Mouse (Mus musculus) hindbrain, postnatal 0 days (tissue): Measurements from ENCODE around the gene Mt3. TPM values are rescaled to one million over a fixed set of nuclear protein-coding genes. Genes with fewer than 3 reads are reported as not detected.
A peak's percentile ranks its signal among the peaks of the same experiment; 100 is the strongest.

Source experiments
- ATAC-seq: fragments of 200-750 bp; cut with Nextera tagmentation; 2 replicates; pipeline ENCODE4 v1.8.0; 2017; ENCODE audit warnings: mild to moderate bottlenecking, moderate TSS enrichment, moderate library complexity
- DNase-seq: peaks from one replicate; pipeline ENCODE4 v3.0.0-alpha.2; 2015; ENCODE audit warnings: low spot score
- H3K27ac ChIP-seq: fragments of 300-500 bp; sonication (generic); 2 replicates; pipeline ENCODE4 v1.5.1; 2014; ENCODE audit warnings: mild to moderate bottlenecking
- H3K27me3 ChIP-seq: fragments of 300-500 bp; sonication (generic); 2 replicates; pipeline ENCODE4 v1.6.1; 2014; ENCODE audit warnings: low read length, mixed read lengths; ENCODE audit not compliant: insufficient read depth
- H3K36me3 ChIP-seq: fragments of 300-500 bp; sonication (generic); 2 replicates; pipeline ENCODE4 v1.6.1; 2014; ENCODE audit warnings: low read length, mixed read lengths; ENCODE audit not compliant: insufficient read depth
- H3K4me1 ChIP-seq: fragments of 300-500 bp; sonication (generic); 2 replicates; pipeline ENCODE4 v1.6.1; 2014; ENCODE audit warnings: antibody characterized with exemption, low read length, mixed read lengths; ENCODE audit not compliant: insufficient read depth
- H3K4me2 ChIP-seq: fragments of 300-500 bp; sonication (generic); 2 replicates; pipeline ENCODE4 v1.6.1; 2014; ENCODE audit warnings: low read depth, mild to moderate bottlenecking, low read length, moderate library complexity, mixed read lengths
- H3K4me3 ChIP-seq: fragments of 300-500 bp; sonication (generic); 2 replicates; pipeline ENCODE4 v1.5.1; 2014; ENCODE audit warnings: low read length
- H3K9ac ChIP-seq: fragments of 300-500 bp; sonication (generic); replicated peaks from 2 replicates; pipeline ENCODE4 v1.6.1; 2014; ENCODE audit warnings: mild to moderate bottlenecking, low read length, moderate library complexity, mixed read lengths
- H3K9me3 ChIP-seq: fragments of 300-500 bp; sonication (generic); 2 replicates; pipeline ENCODE4 v1.6.1; 2016; ENCODE audit warnings: low read length, mixed read lengths
- CTCF ChIP-seq: IDR thresholded peaks from 2 replicates; pipeline ENCODE4 v1.5.1; 2016; ENCODE audit warnings: antibody characterized with exemption, control low read depth, low read depth
- WGBS: fragments of 180-500 bp; shearing (Covaris S2); extraction: QIAGEN DNeasy Blood & Tissue Kit; methylation state at CpG from one replicate; pipeline ENCODE4 v1.1.7; 2014; 5-methylcytosine and 5-hydroxymethylcytosine counted together
- polyA plus RNA-seq: library from polyadenylated mRNA; unstranded; fragments of >200 nt; fragmentation: Nextera tagmentation; extraction: Ambion mirVana; gene quantifications from 2 replicates; pipeline ENCODE4 v1.2.1, GENCODE M21; 2015
- total RNA-seq: library from RNA; depleted of rRNA; stranded (reverse); fragments of >200 nt; gene quantifications from 2 replicates; pipeline ENCODE4 v1.2.3, GENCODE M21; 2014; rRNA removed

Gene Mt3
- total RNA-seq (631 and 889 TPM in 2 replicates), polyA plus RNA-seq (445 and 458 TPM in 2 replicates)

DNA sequence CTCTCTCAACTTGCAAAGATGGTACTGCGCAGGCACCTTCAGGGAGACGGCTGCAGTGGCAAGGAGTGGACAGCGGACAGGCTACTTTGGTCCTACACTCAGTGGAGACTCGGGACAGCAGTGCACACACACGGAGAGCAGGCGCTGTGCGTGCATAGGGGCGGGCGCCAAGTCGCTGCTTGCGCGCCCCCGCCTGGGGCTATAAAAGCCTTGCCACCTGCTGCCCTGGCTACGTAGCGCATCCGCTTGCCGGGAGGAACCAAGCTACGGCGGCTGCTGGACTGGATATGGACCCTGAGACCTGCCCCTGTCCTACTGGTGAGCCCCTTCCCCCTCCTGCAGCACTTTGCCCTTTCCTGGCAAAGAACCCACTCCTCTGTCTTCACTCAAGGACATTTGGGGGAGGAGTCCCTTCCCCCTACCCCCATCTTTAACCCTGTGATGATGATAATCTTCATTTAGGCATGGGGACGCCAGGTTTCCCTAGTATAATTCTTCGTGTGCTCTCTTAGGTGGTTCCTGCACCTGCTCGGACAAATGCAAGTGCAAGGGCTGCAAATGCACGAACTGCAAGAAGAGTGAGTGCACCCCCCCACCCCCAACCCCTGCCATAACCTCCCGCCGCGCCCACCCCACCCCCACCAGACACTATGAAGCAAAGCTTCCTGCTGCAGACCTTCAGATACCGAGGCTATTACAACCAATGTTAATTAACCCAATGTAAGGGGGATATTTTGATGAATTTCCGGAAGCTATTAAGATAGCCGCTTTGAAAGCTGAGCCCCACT is at the start of gene Mt3:
Mt3 (plus strand) TSS at position 95 of the 788 bp plus-strand sequence.
- 3% methylated on average over 29 of the region's 29 CpGs for WGBS
- Histone ChIP-seq H3K9ac (peak within 1 kb of the TSS; percentile 61), H3K27me3 (no peaks in the 10 kb centered on the region), H3K4me1 (peaks cover 11% of the 10 kb centered on the region), H3K9me3 (no peaks in the 10 kb centered on the region), H3K27ac (peak within 1 kb of the TSS; percentile 83), H3K4me3 (peak within 1 kb of the TSS; percentile 54), H3K4me2 (peak within 1 kb of the TSS; percentile 74), H3K36me3 (no peaks in the 10 kb centered on the region)
- peak; percentile 86 for ATAC-seq
- DNase-seq: peak; percentile 92
- TF ChIP-seq CTCF: peak; percentile 58

DNA sequence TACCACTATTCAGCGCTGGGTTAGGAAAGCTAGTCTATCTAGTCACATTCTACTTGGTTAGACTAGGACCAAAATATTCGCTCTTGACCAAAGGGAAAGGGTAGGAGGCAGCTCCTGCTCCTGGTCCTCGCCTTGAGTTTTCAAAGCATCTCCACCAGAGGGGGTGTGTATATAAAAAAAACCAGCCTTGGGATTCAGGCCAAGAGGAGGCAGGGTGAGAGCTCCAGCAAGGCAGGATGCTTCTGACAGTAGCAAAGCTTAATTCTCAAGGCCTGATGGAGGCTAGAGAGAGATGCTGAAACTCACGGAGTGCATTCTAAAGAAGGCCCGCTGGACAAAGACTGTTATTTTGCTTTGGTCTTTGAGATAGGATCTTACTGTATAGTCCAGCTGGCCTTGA is 48.3 kb upstream of the Mt3 start:
- no peak overlapping the region for H3K27ac ChIP-seq
- no peak for ATAC-seq
- H3K9ac ChIP-seq: no peak overlapping the region
- no peaks in the 10 kb centered on the region for H3K36me3 ChIP-seq
- H3K4me1 ChIP-seq: no peaks in the 10 kb centered on the region
- WGBS: 47% methylated on average over 5 of the region's 5 CpGs
- no peaks in the 10 kb centered on the region for H3K9me3 ChIP-seq
- H3K4me2 ChIP-seq: no peak overlapping the region
- no peak overlapping the region for H3K4me3 ChIP-seq
- no peaks in the 10 kb centered on the region for H3K27me3 ChIP-seq
- DNase-seq: peak; percentile 55
- peak; percentile 38 for TF ChIP-seq CTCF

DNA sequence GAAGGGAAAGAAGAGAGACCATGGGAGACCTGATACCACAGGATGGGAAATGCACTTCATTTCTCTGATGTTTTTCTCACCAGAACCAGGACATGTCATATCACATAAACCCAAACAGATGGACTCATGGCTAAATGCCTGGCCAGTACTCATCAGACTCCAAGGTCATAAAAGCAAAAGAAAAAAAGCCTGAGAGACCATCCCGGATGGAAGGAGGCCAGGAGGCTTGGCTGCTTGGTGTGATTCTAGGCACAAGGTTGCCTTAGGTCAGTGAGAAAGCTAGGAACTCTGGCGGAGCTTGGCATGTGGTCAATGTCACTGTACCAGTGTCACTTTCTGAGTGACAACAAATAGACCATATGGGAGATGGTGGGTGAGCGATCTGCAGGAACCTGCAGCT is 44.5 kb upstream of the Mt3 start:
- H3K9me3 ChIP-seq: no peaks in the 10 kb centered on the region
- no peak overlapping the region for H3K4me3 ChIP-seq
- ATAC-seq: no peak
- no peaks in the 10 kb centered on the region for H3K36me3 ChIP-seq
- H3K4me1 ChIP-seq: no peaks in the 10 kb centered on the region
- 69% methylated on average over 3 of the region's 3 CpGs for WGBS
- H3K9ac ChIP-seq: no peak overlapping the region
- no peaks in the 10 kb centered on the region for H3K27me3 ChIP-seq
- DNase-seq: no peak
- TF ChIP-seq CTCF: no peak
- H3K4me2 ChIP-seq: no peak overlapping the region
- H3K27ac ChIP-seq: no peak overlapping the region

DNA sequence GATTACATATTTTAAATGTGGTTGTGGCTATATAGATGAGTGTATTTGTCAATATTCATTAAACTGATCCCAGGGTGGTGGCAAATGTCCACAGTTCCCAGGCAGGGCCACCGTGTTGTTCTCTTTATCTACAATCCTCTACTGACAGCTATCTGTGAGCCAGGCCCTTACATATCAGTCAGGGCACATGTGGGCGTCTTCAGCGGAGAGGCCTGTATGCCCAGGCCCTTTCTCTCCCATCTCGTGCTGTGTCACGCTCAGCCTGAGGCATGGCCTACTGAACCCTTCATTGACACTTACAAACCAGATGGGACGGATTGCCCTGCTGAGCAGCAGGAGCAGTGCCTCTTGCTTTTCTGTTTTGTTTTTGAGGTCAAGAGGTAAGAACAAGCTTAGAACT is 43.0 kb upstream of the Mt3 start:
- no peaks in the 10 kb centered on the region for H3K27me3 ChIP-seq
- no peak overlapping the region for H3K4me3 ChIP-seq
- H3K9ac ChIP-seq: no peak overlapping the region
- no peak for DNase-seq
- no peaks in the 10 kb centered on the region for H3K4me1 ChIP-seq
- WGBS: 70% methylated on average over 6 of the region's 6 CpGs
- TF ChIP-seq CTCF: no peak
- no peak for ATAC-seq
- H3K36me3 ChIP-seq: no peaks in the 10 kb centered on the region
- no peak overlapping the region for H3K4me2 ChIP-seq
- no peaks in the 10 kb centered on the region for H3K9me3 ChIP-seq
- no peak overlapping the region for H3K27ac ChIP-seq

DNA sequence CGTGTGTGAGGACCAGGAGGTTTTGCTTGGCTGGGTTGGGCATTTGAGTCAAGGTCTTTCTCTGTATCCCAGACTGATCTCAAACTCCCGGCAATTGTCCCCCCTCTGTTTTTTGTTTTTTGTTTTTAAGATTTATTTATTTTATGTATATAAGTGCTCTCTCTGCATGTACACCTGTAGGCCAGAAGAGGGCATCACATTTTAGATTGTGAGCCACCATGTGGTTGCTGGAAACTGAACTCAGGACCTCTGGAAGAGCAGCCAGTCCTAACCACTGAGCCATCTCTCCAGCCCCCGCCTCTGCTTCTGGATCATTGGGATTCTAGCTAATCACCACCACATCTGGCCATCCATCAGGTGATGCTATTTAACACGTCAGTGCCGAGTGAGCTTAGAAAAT is 42.6 kb upstream of the Mt3 start:
- Histone ChIP-seq H3K4me2 (no peak overlapping the region), H3K4me3 (no peak overlapping the region), H3K27ac (no peak overlapping the region), H3K27me3 (no peaks in the 10 kb centered on the region), H3K4me1 (no peaks in the 10 kb centered on the region), H3K9me3 (no peaks in the 10 kb centered on the region), H3K36me3 (no peaks in the 10 kb centered on the region), H3K9ac (no peak overlapping the region)
- no peak for DNase-seq
- no peak for ATAC-seq
- peak; percentile 20 for TF ChIP-seq CTCF
- WGBS: 70% methylated on average over 5 of the region's 5 CpGs

DNA sequence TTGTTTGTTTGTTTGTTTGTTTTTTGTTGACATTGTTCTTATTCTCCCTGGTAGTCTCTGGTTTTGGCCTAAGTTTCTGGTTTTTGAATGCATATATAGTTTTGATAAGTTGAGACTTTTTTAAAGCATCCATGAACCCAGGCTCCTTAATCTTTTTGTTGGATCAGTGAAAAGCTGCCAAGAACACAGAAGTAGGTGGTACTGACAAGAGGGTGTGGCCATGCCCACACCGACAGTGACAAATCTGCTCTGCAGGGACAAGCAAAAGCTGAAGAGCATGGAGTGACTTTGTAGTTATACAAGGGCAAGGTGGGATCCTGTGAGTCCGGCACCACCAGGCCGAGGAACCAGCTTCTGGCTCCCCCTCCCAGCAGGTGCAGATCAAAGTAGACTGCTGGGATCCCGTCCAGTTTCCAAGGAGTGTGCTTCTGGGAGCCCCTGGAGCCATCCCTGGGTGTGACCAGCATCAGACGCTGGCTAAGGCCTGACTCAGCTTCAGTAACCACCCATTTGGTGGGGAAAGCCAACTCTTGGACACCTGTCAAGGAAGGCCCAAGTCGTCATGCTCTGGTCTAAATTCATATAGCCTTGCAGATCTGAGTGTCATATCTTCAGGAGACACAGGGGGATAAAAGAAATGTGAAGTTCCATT is 41.8 kb upstream of the Mt3 start:
- ATAC-seq (no peak), DNase-seq (no peak)
- Histone ChIP-seq H3K27me3 (no peaks in the 10 kb centered on the region), H3K36me3 (no peaks in the 10 kb centered on the region), H3K4me3 (no peak overlapping the region), H3K27ac (no peak overlapping the region), H3K9me3 (no peaks in the 10 kb centered on the region), H3K4me2 (no peak overlapping the region), H3K9ac (no peak overlapping the region), H3K4me1 (no peaks in the 10 kb centered on the region)
- TF ChIP-seq CTCF: no peak
- WGBS: 54% methylated on average over 6 of the region's 6 CpGs

DNA sequence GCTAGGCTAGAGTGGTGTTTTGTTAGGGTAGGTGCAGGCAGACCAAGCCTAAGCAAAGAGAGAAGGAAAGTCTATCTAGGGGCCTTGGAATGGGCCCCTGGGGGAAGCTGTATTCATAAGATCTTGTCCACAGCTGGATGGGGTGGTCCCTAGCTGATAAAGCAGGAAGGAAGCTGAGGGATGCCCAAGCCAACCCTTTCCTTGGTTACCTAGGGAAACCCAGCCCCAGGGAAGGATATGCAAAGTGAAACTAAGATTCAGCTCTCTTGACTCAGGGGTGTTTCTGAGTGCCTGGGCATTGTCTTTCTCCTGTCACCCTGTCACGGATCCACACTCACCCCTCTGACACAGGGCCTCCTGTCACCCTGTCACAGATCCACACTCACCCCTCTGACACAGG is 39.0 kb upstream of the Mt3 start:
- no peak overlapping the region for H3K4me2 ChIP-seq
- no peaks in the 10 kb centered on the region for H3K9me3 ChIP-seq
- TF ChIP-seq CTCF: no peak
- H3K27me3 ChIP-seq: no peaks in the 10 kb centered on the region
- ATAC-seq (no peak), DNase-seq (no peak)
- H3K27ac ChIP-seq: no peak overlapping the region
- 0 out of 2 replicates have a peak, but pooled peaks cover 4% of the 10 kb centered on the region for H3K4me1 ChIP-seq
- no peaks in the 10 kb centered on the region for H3K36me3 ChIP-seq
- no peak overlapping the region for H3K9ac ChIP-seq
- WGBS: 29% methylated on average over 1 of the region's 1 CpGs
- no peak overlapping the region for H3K4me3 ChIP-seq
